Mouse (Mus musculus) kidney, postnatal 14 days (tissue): ENCODE data around the gene Olfr1303.

Experiments
- DNase-seq: peaks from one replicate; pipeline ENCODE4 v3.0.0; 2022; ENCODE audit warnings: mixed read lengths

Olfr1303 gene

GRCm38 (mm10) chr2:111820240-111820639 lies at the start of gene Olfr1303:
Gene Olfr1303, minus strand, starts transcription at chr2:111820340.
- DNase-seq, result no peak

DNA sequence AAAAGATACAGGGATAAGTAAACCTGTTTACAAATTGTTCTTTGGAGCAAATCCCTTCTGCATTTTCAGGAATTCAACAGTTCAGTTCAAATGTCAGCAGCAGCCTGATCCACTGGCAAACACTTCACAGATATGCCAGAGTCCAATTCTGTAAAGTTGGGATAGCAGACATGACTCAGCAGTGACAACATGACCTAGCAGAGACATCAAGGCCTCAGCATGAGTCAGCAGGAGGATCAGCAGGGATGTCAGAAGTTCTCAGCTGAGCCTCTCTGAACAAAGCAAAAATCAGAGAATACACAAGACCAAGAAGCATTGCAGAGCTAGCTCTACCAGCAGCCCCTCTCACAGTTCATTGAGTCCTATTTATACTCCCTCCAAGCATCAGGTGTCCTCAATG lies 7.2 kb downstream of the Olfr1303 start:
- DNase-seq, result no peak

- DNase-seq, result no peak
Measured at GRCm38 (mm10) chr2:111777129-111777528, 43.0 kb downstream of the Olfr1303 start, which contains the start of gene Olfr1302. Gene Olfr1302, plus strand, starts transcription at chr2:111777429.
